Mouse (Mus musculus) liver, postnatal 0 days (tissue): ENCODE data around the gene Ints4. TPM values are rescaled to one million over a fixed set of nuclear protein-coding genes. Genes with fewer than 3 reads are reported as not detected.
A peak's percentile ranks its signal among the peaks of the same experiment; 100 is the strongest.

Source experiments
- ATAC-seq: fragments of 200-750 bp; cut with Nextera tagmentation; 2 replicates; pipeline ENCODE4 v1.8.0; 2017; ENCODE audit warnings: mild to moderate bottlenecking, moderate library complexity
- DNase-seq: peaks from one replicate; pipeline ENCODE4 v3.0.0-alpha.2; 2016
- H3K27ac ChIP-seq: fragments of 300-500 bp; sonication (generic); 2 replicates; pipeline ENCODE4 v1.5.1; 2014; ENCODE audit warnings: antibody characterized with exemption, moderate library complexity, mild to moderate bottlenecking, low read depth
- H3K27me3 ChIP-seq: fragments of 300-500 bp; sonication (generic); 2 replicates; pipeline ENCODE4 v1.6.1; 2014; ENCODE audit warnings: low read length, control low read depth, mixed read lengths; ENCODE audit not compliant: insufficient read depth
- H3K36me3 ChIP-seq: fragments of 300-500 bp; sonication (generic); replicated peaks from 2 replicates; pipeline ENCODE4 v1.6.1; 2014; ENCODE audit warnings: mild to moderate bottlenecking, control low read depth, low read length, moderate library complexity, mixed read lengths; ENCODE audit not compliant: insufficient read depth
- H3K4me1 ChIP-seq: fragments of 300-500 bp; sonication (generic); 2 replicates; pipeline ENCODE4 v1.6.1; 2014; ENCODE audit warnings: antibody characterized with exemption, mild to moderate bottlenecking, control low read depth; ENCODE audit not compliant: insufficient read depth
- H3K4me2 ChIP-seq: fragments of 300-500 bp; sonication (generic); 2 replicates; pipeline ENCODE4 v1.6.1; 2014; ENCODE audit warnings: low read depth, mild to moderate bottlenecking, low read length, moderate library complexity, mixed read lengths
- H3K4me3 ChIP-seq: fragments of 300-500 bp; sonication (generic); 2 replicates; pipeline ENCODE4 v1.5.1; 2014; ENCODE audit warnings: low read depth, low read length
- H3K9ac ChIP-seq: fragments of 300-500 bp; sonication (generic); replicated peaks from 2 replicates; pipeline ENCODE4 v1.6.1; 2014; ENCODE audit warnings: mild to moderate bottlenecking, moderate library complexity
- H3K9me3 ChIP-seq: fragments of 300-500 bp; sonication (generic); 2 replicates; pipeline ENCODE4 v1.6.1; 2016; ENCODE audit warnings: mild to moderate bottlenecking, control low read depth, low read length, mixed read lengths
- CTCF ChIP-seq: sonication (generic); IDR thresholded peaks from 2 replicates; pipeline ENCODE4 v1.5.1; 2016; ENCODE audit warnings: antibody characterized with exemption, low read depth
- EP300 ChIP-seq: IDR thresholded peaks from 2 replicates; pipeline ENCODE4 v1.6.1; 2016; ENCODE audit warnings: antibody characterized with exemption, low read depth, mild to moderate bottlenecking
- WGBS: fragments of 180-500 bp; shearing (Covaris S2); extraction: QIAGEN DNeasy Blood & Tissue Kit; methylation state at CpG from one replicate; pipeline ENCODE4 v1.1.7; 2014; ENCODE audit not compliant: insufficient replicate concordance; 5-methylcytosine and 5-hydroxymethylcytosine counted together
- polyA plus RNA-seq: library from polyadenylated mRNA; unstranded; fragments of >200 nt; fragmentation: Nextera tagmentation; extraction: Ambion mirVana; gene quantifications from 2 replicates; pipeline ENCODE4 v1.2.1, GENCODE M21; 2015

The Ints4 gene
- polyA plus RNA-seq, 1 experiment from 2014 or later = 10.3 TPM

DNA sequence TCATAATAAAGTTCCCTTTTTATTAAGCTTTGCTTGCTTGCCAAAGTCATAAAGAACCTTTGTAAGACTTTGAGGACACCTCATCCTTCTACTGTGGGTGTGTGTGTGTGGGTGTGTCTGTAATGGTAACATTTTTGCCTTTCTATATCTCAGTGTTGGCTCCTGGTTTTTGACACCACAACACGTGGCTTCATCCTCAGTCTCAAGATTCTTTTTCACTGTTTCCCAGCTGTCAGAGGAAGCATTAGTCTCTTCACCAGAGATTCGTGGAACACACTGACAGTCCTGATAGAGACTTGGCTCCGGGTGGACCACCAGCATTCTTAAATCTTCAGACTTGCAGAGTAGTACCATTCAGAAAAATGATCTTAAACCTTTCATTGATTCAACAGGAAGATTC, 466 bp upstream of the Ints4 start:
- TF ChIP-seq CTCF (no peak), EP300 (no peak)
- no peak for DNase-seq
- Histone ChIP-seq H3K4me1 (peaks cover 16% of the 10 kb centered on the region), H3K9ac (no peak overlapping the region), H3K4me3 (peak overlapping the region; percentile 81), H3K27me3 (no peaks in the 10 kb centered on the region), H3K27ac (no peak overlapping the region), H3K36me3 (peaks cover 7% of the 10 kb centered on the region; the same call in 1 of the 2 replicates), H3K9me3 (no peaks in the 10 kb centered on the region), H3K4me2 (peak overlapping the region; percentile 91)
- no peak for ATAC-seq
- 17% methylated on average over 3 of the region's 3 CpGs for WGBS

DNA sequence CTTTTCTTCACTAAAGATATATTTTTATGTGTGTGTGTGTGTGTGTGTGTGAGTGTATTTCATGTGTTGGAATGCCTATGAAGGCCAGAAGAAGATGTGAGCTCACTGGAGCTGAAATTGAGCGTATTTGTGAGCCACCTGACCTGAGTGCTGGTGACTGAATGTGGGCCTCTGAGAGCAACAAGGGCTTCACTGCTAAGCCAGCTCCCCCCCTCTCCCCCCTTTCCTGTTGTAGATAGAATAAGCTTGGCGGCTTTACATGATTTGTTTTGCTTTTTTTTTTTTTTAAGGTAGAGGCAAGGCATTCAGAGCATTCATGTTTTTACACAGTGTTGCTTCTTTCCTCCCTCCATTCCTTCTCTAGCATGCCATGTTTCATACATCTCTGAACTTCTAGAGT, 2.6 kb downstream of the Ints4 start:
- DNase-seq (no peak), ATAC-seq (no peak)
- no peaks in the 10 kb centered on the region for H3K27me3 ChIP-seq
- no peak for TF ChIP-seq CTCF
- TF ChIP-seq EP300 = no peak
- H3K9ac ChIP-seq = no peak overlapping the region
- H3K4me1 ChIP-seq = peaks cover 16% of the 10 kb centered on the region
- H3K27ac ChIP-seq = no peak overlapping the region
- no peak overlapping the region for H3K4me2 ChIP-seq
- no peak overlapping the region for H3K4me3 ChIP-seq
- peaks cover 25% of the 10 kb centered on the region for H3K36me3 ChIP-seq
- no peaks in the 10 kb centered on the region for H3K9me3 ChIP-seq
- 82% methylated on average over 2 of the region's 2 CpGs for WGBS

DNA sequence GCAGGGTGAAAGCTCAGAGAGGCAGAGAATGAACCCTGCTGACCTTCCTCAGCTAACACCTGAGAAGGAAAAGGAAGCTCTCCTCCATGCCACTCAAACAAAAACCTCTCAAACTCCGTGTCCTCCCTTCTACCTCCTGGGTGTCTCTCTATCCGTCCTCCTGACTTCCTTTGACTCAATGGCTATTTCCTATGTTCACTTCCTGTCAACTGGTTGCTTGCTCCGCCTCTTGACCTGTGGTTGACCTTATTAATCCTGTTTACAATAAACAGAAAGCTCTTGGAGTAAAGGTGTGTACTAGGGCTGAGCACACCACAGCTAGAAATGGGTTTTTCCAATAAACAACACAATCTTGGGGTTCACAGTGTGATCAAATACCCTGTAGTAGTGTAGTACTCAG, 10.4 kb downstream of the Ints4 start:
- no peak for TF ChIP-seq CTCF
- no peak for TF ChIP-seq EP300
- H3K27me3 ChIP-seq = no peaks in the 10 kb centered on the region

DNA sequence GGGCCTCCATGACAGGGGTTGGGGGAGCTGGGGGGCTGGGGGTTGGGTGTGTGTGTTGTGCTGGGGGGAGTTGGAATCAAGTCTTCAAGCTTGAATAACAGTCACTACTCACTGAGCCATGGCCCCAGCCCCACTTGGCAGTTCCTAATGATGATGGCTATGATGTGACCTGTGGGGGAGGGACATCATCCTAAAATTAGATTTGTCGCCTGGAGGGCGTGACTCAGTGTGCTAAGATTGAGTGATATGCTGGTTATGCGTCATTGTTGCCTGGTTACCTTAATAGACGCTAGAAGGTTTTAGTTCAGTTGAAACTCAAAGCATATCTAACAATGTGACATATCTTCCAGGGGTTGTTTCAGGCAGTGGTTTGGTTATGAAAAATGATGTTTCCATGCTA, 11.7 kb downstream of the Ints4 start:
- no peak for ATAC-seq
- no peaks in the 10 kb centered on the region for H3K9me3 ChIP-seq
- TF ChIP-seq EP300 (no peak), CTCF (no peak)
- H3K9ac ChIP-seq = no peak overlapping the region
- H3K27ac ChIP-seq = no peak overlapping the region
- peaks cover 27% of the 10 kb centered on the region for H3K36me3 ChIP-seq
- DNase-seq = no peak
- H3K4me3 ChIP-seq = no peak overlapping the region
- H3K4me2 ChIP-seq = no peak overlapping the region
- WGBS = 74% methylated on average over 4 of the region's 4 CpGs
- no peaks in the 10 kb centered on the region for H3K27me3 ChIP-seq
- no peaks in the 10 kb centered on the region for H3K4me1 ChIP-seq

More for the DNA sequence above, 10.4 kb downstream of the Ints4 start:
- Histone ChIP-seq H3K4me2 (no peak overlapping the region), H3K4me3 (no peak overlapping the region), H3K4me1 (no peaks in the 10 kb centered on the region), H3K36me3 (peaks cover 38% of the 10 kb centered on the region), H3K9ac (no peak overlapping the region), H3K27ac (no peak overlapping the region), H3K9me3 (no peaks in the 10 kb centered on the region)
- no peak for DNase-seq
- 62% methylated on average over 3 of the region's 3 CpGs for WGBS
- no peak for ATAC-seq

DNA sequence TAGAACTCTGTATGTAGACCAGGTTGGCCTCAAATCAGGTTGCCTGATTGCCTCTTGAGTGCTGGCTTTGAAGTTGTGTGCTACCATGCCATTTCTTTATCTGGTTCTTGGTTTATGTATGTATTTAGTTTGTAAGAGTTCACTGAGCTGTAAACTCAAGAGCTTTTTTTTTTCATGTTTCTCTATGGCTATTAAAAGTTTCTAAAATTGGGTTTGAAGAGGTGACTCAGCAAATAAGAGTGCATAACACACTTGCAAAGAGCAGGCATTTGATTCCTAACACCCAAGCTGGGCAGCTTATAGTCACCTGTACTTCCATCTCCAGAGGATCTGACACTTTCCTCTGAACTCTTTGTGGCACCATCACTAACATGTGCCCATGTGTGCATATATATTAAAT, 14.3 kb downstream of the Ints4 start:
- Histone ChIP-seq H3K9me3 (no peaks in the 10 kb centered on the region), H3K4me2 (no peak overlapping the region), H3K27ac (no peak overlapping the region), H3K27me3 (no peaks in the 10 kb centered on the region), H3K4me1 (no peaks in the 10 kb centered on the region), H3K4me3 (no peak overlapping the region), H3K9ac (no peak overlapping the region), H3K36me3 (peaks cover 20% of the 10 kb centered on the region)
- TF ChIP-seq CTCF = no peak
- TF ChIP-seq EP300 = no peak
- ATAC-seq (no peak), DNase-seq (no peak)

DNA sequence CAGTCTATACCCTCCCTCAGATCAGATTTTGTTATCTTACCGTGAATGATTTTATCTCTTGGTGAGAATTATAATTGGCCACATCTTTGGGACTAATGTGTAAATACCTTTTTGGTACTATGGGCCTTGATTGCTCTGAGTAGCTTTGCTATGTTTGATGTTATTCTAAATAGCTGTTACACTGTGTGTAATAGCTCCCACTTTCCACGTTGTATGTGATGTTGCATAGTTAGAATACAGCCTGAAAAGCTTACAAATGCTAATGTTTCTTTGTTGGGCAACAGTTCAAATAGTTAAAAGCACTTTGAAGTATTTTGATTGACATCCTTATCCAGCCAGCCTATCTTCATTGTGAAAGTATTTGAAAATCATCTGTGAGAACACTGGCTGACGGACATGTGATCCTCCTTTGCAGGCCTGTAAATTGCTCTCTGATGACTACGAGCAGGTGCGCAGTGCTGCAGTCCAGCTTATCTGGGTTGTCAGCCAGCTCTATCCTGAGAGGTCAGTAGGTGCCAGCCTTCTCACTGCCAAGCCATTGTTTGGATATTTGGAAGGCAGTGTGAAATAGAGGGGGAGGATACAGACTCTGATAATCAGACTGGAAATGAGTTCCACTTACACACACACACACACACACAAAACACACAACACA, 19.9 kb downstream of the Ints4 start:
- no peak for ATAC-seq
- 79% methylated on average over 5 of the region's 5 CpGs for WGBS
- H3K36me3 ChIP-seq = peaks cover 19% of the 10 kb centered on the region

More for the DNA sequence above, 19.9 kb downstream of the Ints4 start:
- DNase-seq = no peak
- no peak overlapping the region for H3K9ac ChIP-seq
- H3K4me2 ChIP-seq = no peak overlapping the region
- no peak overlapping the region for H3K4me3 ChIP-seq
- H3K27ac ChIP-seq = no peak overlapping the region
- H3K9me3 ChIP-seq = no peaks in the 10 kb centered on the region
- TF ChIP-seq EP300 (no peak), CTCF (no peak)
- H3K27me3 ChIP-seq = no peaks in the 10 kb centered on the region
- no peaks in the 10 kb centered on the region for H3K4me1 ChIP-seq
